Mouse (Mus musculus) liver, embryonic 15.5 days (tissue): ENCODE measurements around the gene Coq10a. TPM values are rescaled to one million over a fixed set of nuclear protein-coding genes. Genes with fewer than 3 reads are reported as not detected.
"Not testable (repeated sequence)": the region's sequence is repeated elsewhere in the genome, so short reads cannot be mapped to it uniquely, and the experiment has no call there.

Experiments
- ATAC-seq: fragments of 200-750 bp; cut with Nextera tagmentation; 2 replicates; pipeline ENCODE4 v1.8.0; 2017; ENCODE audit warnings: moderate number of reproducible peaks, mild to moderate bottlenecking, moderate library complexity; ENCODE audit not compliant: insufficient read depth
- H3K27ac ChIP-seq: fragments of 300-500 bp; sonication (generic); replicated peaks from 2 replicates; pipeline ENCODE4 v1.5.1; 2015; ENCODE audit warnings: mild to moderate bottlenecking, inconsistent platforms
- H3K27me3 ChIP-seq: fragments of 300-500 bp; sonication (generic); 2 replicates; pipeline ENCODE4 v1.6.1; 2015; ENCODE audit warnings: mild to moderate bottlenecking, inconsistent platforms
- H3K36me3 ChIP-seq: fragments of 300-500 bp; sonication (generic); replicated peaks from 2 replicates; pipeline ENCODE4 v1.6.1; 2015; ENCODE audit warnings: moderate library complexity, mild to moderate bottlenecking, inconsistent platforms
- H3K4me1 ChIP-seq: fragments of 300-500 bp; sonication (generic); replicated peaks from 2 replicates; pipeline ENCODE4 v1.6.1; 2015; ENCODE audit warnings: inconsistent platforms
- H3K4me2 ChIP-seq: fragments of 300-500 bp; sonication (generic); 2 replicates; pipeline ENCODE4 v1.6.1; 2015; ENCODE audit warnings: moderate library complexity, mild to moderate bottlenecking, inconsistent platforms
- H3K4me3 ChIP-seq: fragments of 300-500 bp; sonication (generic); replicated peaks from 2 replicates; pipeline ENCODE4 v1.5.1; 2015; ENCODE audit warnings: mild to moderate bottlenecking, inconsistent platforms
- H3K9ac ChIP-seq: fragments of 300-500 bp; sonication (generic); 2 replicates; pipeline ENCODE4 v1.6.1; 2015; ENCODE audit warnings: moderate library complexity, mild to moderate bottlenecking, inconsistent platforms
- H3K9me3 ChIP-seq: fragments of 300-500 bp; sonication (generic); replicated peaks from 2 replicates; pipeline ENCODE4 v1.6.1; 2016; ENCODE audit warnings: inconsistent platforms
- WGBS: fragments of 180-500 bp; shearing (Covaris S2); methylation state at CpG from one replicate; pipeline ENCODE4 v1.1.7; 2015; ENCODE audit warnings: mixed read lengths; ENCODE audit not compliant: insufficient replicate concordance; 5-methylcytosine and 5-hydroxymethylcytosine counted together
- microRNA-seq: library from miRNA; unstranded; fragments of <30 nt; microRNA quantifications from one replicate; pipeline ENCODE4, GENCODE M21; 2016
- polyA plus RNA-seq: library from polyadenylated mRNA; unstranded; fragments of >200 nt; fragmentation: Nextera tagmentation; extraction: Ambion mirVana; gene quantifications from 2 replicates; pipeline ENCODE4 v1.2.1, GENCODE M21; 2015

Coq10a gene
- polyA plus RNA-seq, 1 experiment from 2014 or later, result 5.2 TPM

DNA sequence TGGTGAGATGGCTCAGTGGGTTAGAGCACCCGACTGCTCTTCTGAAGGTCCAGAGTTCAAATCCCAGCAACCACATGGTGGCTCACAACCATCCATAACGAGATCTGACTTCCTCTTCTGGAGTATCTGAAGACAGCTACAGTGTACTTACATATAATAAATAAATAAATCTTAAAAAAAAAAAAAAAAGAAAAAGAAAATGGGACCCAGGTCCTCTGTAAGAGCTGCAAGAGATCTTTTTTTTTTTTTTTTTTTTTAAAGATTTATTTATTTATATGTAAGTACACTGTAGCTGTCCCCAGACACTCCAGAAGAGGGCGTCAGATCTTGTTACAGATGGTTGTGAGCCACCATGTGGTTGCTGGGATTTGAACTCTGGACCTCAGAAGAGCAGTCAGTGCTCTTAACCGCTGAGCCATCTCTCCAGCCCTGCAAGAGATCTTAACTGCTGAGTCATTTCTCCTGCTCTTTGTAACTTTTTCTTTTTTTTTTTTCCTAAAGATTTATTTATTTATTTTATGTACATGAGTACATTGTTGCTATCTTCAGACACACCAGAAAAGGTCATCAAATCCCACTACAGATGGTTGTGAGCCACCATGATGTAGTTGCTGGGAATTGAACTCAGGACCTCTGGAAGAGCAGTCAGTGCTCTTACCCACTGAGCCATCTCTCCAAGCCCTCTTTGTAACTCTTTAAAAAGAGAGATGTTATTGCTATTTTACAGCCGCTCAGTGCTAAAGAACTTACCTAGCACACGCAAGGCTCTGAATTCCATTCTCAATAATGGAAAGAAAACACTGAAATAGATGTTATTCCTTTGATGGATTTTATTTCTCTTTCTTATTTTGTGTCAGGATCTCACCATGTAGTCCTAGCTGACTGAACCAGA lies 36.2 kb downstream of the Coq10a start:
- not testable (repeated sequence) for H3K9me3 ChIP-seq, H3K27ac ChIP-seq, H3K4me2 ChIP-seq, H3K36me3 ChIP-seq, ATAC-seq, H3K4me3 ChIP-seq, H3K27me3 ChIP-seq, H3K9ac ChIP-seq
- 62% methylated on average over 6 of the region's 6 CpGs for WGBS
- H3K4me1 ChIP-seq, result peaks cover 39% of the 10 kb centered on the region

DNA sequence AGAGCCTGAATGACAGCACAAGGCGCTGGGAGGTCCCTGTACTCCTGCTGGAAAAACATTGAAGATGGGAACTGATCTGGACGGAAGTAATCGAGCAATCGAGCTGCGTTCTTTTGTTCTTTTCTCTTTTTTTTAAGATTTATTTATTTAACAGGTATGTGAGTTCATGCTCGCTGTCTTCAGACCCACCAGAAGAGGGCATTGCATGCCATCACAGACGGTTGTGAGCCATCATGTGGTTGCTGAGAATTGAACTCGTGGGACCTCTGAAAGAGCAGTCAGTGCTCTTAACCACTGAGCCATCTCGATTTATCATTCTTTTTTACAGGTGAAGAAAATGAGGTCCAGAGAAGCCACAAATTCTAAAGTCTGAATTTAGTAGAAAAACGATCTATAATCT lies 41.2 kb downstream of the Coq10a start:
- Histone ChIP-seq H3K27me3 (no peaks in the 10 kb centered on the region), H3K9ac (no peak overlapping the region), H3K4me1 (peaks cover 23% of the 10 kb centered on the region), H3K4me2 (no peak overlapping the region), H3K9me3 (no peaks in the 10 kb centered on the region), H3K4me3 (no peak overlapping the region), H3K27ac (no peak overlapping the region), H3K36me3 (peaks cover 25% of the 10 kb centered on the region)
- no peak for ATAC-seq
- 72% methylated on average over 10 of the region's 10 CpGs for WGBS

DNA sequence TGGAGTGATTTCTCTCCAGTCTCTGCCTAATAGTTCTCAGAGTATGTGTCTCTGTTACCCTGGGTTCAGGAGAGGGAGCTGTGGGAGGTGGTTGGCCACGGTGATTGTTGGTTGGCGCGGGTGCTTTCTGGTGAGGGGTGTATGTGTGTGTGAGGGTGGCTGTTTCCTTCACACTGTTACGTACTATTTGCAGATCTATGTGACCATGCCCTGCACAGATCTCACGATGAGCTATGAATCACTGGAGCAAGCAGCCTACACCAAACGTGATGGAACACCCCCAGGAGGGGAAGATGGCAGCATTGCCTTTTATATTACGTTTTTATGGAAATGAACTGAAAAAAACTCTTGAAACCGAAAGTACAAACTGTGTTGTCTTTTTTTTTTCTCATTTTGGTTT lies 42.0 kb downstream of the Coq10a start:
- Histone ChIP-seq H3K27ac (no peak overlapping the region), H3K9me3 (no peaks in the 10 kb centered on the region), H3K4me3 (no peak overlapping the region), H3K9ac (no peak overlapping the region), H3K27me3 (no peaks in the 10 kb centered on the region), H3K36me3 (peaks cover 25% of the 10 kb centered on the region), H3K4me1 (peaks cover 28% of the 10 kb centered on the region), H3K4me2 (no peak overlapping the region)
- no peak for ATAC-seq
- WGBS, result 84% methylated on average over 8 of the region's 8 CpGs

DNA sequence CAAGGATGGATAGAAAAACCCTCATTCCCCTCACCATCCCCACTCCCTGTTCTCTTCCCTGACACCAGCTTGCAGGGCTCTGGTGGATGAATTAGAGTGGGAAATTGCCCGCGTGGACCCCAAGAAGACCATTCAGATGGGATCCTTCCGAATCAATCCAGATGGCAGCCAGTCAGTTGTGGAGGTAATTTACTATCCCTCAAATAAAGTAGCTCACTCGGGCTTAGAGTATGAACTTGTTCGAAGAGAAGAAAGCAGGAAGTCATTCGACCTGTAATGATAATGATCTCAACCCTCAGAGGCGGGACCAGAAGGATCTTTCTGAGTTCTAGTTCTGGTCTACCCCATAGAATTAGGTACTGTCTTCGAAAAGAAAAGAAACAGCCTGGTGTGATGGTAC lies 45.3 kb downstream of the Coq10a start:
- Histone ChIP-seq H3K9me3 (no peaks in the 10 kb centered on the region), H3K27ac (peak overlapping the region; percentile 88), H3K36me3 (peaks cover 51% of the 10 kb centered on the region), H3K9ac (peak overlapping the region; percentile 91), H3K27me3 (no peaks in the 10 kb centered on the region), H3K4me2 (peak overlapping the region; percentile 90), H3K4me1 (peaks cover 28% of the 10 kb centered on the region), H3K4me3 (peak overlapping the region; percentile 91)
- 37% methylated on average over 8 of the region's 8 CpGs for WGBS
- no peak for ATAC-seq

DNA sequence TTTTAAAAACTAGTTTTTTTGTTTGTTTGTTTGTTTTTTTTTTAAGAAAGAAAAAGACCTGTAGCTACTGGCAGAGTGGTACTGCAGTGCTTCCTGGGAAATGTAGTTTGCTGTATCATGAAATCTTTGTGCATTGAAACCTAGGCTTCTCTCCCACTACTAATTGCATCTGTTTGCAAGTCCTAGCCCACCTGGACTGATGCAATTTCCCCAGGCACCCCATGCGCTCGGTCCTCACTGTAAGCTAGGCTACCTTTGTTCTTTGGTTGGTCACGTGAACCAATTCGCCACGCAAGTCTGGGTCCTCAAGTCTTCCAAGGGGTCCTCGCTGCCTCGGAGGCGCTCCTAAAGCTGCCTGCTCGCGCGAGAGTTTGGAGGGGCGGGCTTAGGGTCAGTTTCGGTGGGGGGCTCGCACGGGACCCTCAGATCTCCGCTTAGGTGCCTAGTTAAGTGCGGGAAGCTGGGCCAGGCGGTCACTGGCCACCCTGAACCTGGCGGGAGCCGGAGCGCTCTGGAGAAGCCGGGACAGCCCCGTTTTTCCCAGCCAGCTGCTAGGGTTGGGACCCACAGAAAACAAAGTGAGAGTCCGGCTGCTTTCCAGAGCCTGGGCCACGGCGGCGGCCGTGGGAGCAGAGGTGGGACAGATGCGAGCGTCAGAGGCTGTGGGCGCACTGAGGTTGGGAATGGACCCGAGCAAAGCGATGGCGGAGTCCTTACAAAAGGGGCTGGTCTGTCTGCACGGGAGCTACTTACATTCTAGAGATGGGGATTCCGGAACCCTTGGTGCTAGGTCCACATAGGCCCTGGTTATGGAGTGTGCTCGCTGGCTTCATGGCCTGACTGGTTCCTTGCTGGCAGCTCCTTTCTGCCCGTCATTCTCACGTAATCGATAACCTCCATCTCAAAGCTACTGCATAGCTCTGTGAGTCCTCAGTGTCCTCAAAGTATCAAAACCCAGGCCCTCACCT lies 46.4 kb downstream of the Coq10a start, which contains the start of gene Cnpy2:
Gene Cnpy2, plus strand, starts transcription at position 319 of the 968 bp plus-strand sequence.
- under 1% methylated on average over 40 of the region's 40 CpGs for WGBS
- ATAC-seq, result peak; percentile 78
- H3K9ac ChIP-seq, result peak within 1 kb of the TSS; percentile 91

DNA sequence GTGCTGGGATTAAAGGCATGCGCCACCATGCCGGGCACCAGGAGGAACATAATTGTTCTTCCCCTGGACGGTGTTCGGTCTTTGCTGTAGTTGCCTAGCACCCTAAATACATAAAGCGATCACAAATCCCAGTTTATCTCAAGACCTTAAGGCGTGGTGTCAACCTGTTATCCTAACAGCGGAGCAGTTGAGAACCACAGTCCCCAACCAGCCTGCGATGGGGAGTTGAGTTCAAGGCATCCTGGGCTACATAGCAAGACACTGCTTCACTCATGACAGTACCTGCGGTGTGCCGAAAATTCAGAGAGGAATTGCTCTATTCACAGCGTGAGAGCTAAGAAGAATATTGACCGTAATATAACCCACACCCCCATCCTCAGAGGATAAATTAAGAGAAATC lies 47.2 kb downstream of the Coq10a start:
- 36% methylated on average over 12 of the region's 12 CpGs for WGBS
- Histone ChIP-seq H3K4me1 (peaks cover 28% of the 10 kb centered on the region), H3K4me3 (peak overlapping the region; percentile 91), H3K36me3 (peaks cover 57% of the 10 kb centered on the region), H3K9ac (peak overlapping the region; percentile 11; the same call in 1 of the 2 replicates), H3K27me3 (no peaks in the 10 kb centered on the region), H3K27ac (peak overlapping the region; percentile 59; the same call in 1 of the 2 replicates), H3K9me3 (no peaks in the 10 kb centered on the region), H3K4me2 (peak overlapping the region; percentile 90)
- ATAC-seq, result no peak

More for the DNA sequence above, 46.4 kb downstream of the Coq10a start, which contains the start of gene Cnpy2:
- Histone ChIP-seq H3K4me3 (peak within 1 kb of the TSS; percentile 91), H3K27ac (peak within 1 kb of the TSS; percentile 88), H3K4me1 (peaks cover 28% of the 10 kb centered on the region), H3K9me3 (no peaks in the 10 kb centered on the region), H3K4me2 (peak within 1 kb of the TSS; percentile 90), H3K36me3 (peaks cover 58% of the 10 kb centered on the region), H3K27me3 (no peaks in the 10 kb centered on the region)

DNA sequence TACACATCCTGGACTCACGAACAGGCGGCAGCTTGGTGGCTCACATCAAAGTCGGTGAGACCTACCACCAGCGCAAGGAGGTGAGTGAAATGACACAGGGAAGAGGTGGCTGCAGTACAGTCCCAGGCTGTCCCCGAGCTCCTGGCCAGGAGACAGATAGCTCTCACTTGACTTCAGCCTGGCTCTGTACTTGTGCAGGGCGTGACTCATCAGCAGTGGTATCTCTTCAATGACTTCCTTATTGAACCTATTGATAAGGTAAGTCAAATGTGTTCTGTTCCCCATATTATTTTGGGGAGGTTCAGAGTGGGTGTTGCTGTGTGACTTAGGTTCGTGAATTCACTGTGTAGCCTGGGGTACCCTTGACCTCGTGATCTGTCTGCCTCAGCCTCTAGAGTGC lies 53.2 kb downstream of the Coq10a start:
- WGBS, result 65% methylated on average over 8 of the region's 8 CpGs
- Histone ChIP-seq H3K9ac (no peak overlapping the region), H3K4me2 (no peak overlapping the region), H3K36me3 (peaks cover 96% of the 10 kb centered on the region), H3K27ac (no peak overlapping the region), H3K4me1 (peaks cover 9% of the 10 kb centered on the region), H3K27me3 (no peaks in the 10 kb centered on the region), H3K9me3 (no peaks in the 10 kb centered on the region), H3K4me3 (no peak overlapping the region)
- peak; percentile 59; the same call in 1 of the 2 replicates for ATAC-seq

Small RNAs within 50 kb of the gene (microRNA-seq; reads per million reads assigned to microRNA genes)
- gene Gm25361 (not detected), gene Gm26308 (not detected), gene Mir6914 (not detected), gene Mir6915 (not detected)

Other genes with a start within 250 kb of the Coq10a start
- 6.7 and 6.9 TPM in 2 replicates for gene Rbms2, start 188.7 kb downstream of the Coq10a start, polyA plus RNA-seq
- gene Gls2, start 174.5 kb downstream of the Coq10a start, polyA plus RNA-seq, result 10.1 and 15.5 TPM in 2 replicates
- 26.2 and 29.0 TPM in 2 replicates for gene Spryd4, start 157.2 kb downstream of the Coq10a start, polyA plus RNA-seq
- not detected in 2 replicates for gene Mip, start 143.2 kb downstream of the Coq10a start, polyA plus RNA-seq
- gene Timeless, start 136.9 kb downstream of the Coq10a start, polyA plus RNA-seq, result 24.4 and 26.2 TPM in 2 replicates
- gene Apon, start 114.9 kb downstream of the Coq10a start, polyA plus RNA-seq, result 1.1 and 1.3 TPM in 2 replicates
- 147 and 195 TPM in 2 replicates for gene Apof, start 100.3 kb downstream of the Coq10a start, polyA plus RNA-seq
- gene Stat2, start 98.4 kb downstream of the Coq10a start, polyA plus RNA-seq, result 6.8 and 8.4 TPM in 2 replicates
- not detected in 2 replicates for gene Il23a, start 70.2 kb downstream of the Coq10a start, polyA plus RNA-seq
- gene Pan2, start 65.7 kb downstream of the Coq10a start, polyA plus RNA-seq, result 12.9 and 14.3 TPM in 2 replicates
- 85.8 and 90.0 TPM in 2 replicates for gene Cnpy2, start 46.5 kb downstream of the Coq10a start, polyA plus RNA-seq
- 115 and 121 TPM in 2 replicates for gene Cs, start 31.3 kb downstream of the Coq10a start, polyA plus RNA-seq
- 4.9 and 5.6 TPM in 2 replicates for gene Ankrd52, start 8.1 kb upstream of the Coq10a start, polyA plus RNA-seq
- 69.9 and 90.8 TPM in 2 replicates for gene Slc39a5, start 32.2 kb upstream of the Coq10a start, polyA plus RNA-seq
- gene Nabp2, start 42.5 kb upstream of the Coq10a start, polyA plus RNA-seq, result 35.3 and 37.5 TPM in 2 replicates
- gene Rnf41, start 42.7 kb upstream of the Coq10a start, polyA plus RNA-seq, result 8.5 and 9.6 TPM in 2 replicates
- 23.5 and 23.6 TPM in 2 replicates for gene Smarcc2, start 90.3 kb upstream of the Coq10a start, polyA plus RNA-seq
- gene Myl6, start 125.1 kb upstream of the Coq10a start, polyA plus RNA-seq, result 483 and 484 TPM in 2 replicates
- gene Myl6b, start 129.7 kb upstream of the Coq10a start, polyA plus RNA-seq, result 1.4 and 1.7 TPM in 2 replicates
- gene Esyt1, start 156.9 kb upstream of the Coq10a start, polyA plus RNA-seq, result 11.8 and 12.6 TPM in 2 replicates
- 4.9 and 5.8 TPM in 2 replicates for gene Zc3h10, start 178.8 kb upstream of the Coq10a start, polyA plus RNA-seq
- gene Rpl41, start 180.3 kb upstream of the Coq10a start, polyA plus RNA-seq, result 1,944 and 2,155 TPM in 2 replicates
- 118 and 119 TPM in 2 replicates for gene Pa2g4, start 197.0 kb upstream of the Coq10a start, polyA plus RNA-seq
- gene Erbb3, start 220.7 kb upstream of the Coq10a start, polyA plus RNA-seq, result 3.1 and 3.6 TPM in 2 replicates